Mouse (Mus musculus) spleen, postnatal 36 days (tissue): ENCODE data around the gene Plpp4.

ENCODE experiments used
- DNase-seq, 2 experiments: peaks; one replicate each; pipeline ENCODE4 v3.0.0; 2022; ENCODE audit warnings: low spot score in 2 of 2, mixed read lengths in 1 of 2

Gene Plpp4

DNA sequence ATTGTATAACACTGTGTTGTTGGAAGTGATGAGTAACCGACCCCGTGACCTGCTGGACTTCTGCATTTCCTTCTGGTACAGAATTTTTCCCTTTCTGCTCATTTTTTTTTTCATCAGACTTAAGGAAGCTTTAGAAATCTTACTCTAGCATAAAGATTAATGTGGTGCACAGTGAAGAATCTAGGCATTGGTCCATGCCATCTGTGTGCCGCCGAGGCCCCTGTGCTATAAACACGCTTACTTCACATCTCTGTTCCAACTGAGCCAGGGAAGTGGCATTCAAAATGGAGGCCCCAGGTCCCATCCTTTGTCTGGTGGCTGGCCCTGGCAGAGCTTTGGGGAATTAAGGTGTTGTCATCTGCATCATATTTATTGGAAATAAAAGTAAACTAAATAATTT lies 44.8 kb downstream of the Plpp4 start:
- no peak for DNase-seq

DNA sequence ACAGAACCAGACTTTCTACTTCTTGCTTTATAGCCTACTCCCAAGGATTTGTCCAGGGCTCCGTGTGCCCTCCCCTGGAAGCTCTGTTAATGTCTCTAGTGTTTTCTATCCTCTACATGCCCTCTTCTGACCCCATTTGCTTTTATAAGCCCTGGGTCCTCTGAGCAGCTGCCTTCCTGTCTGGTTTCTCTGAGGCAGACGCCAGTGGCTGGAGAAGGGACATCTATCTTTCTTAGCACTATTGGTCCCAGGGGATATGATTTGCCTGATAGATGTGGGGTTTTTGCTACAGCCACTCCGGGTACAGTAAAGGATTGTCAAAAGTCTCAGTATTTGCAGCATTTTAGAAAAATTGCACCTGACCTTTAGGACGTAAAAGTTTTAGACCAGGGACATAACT lies 46.5 kb downstream of the Plpp4 start:
- no peak for DNase-seq

DNA sequence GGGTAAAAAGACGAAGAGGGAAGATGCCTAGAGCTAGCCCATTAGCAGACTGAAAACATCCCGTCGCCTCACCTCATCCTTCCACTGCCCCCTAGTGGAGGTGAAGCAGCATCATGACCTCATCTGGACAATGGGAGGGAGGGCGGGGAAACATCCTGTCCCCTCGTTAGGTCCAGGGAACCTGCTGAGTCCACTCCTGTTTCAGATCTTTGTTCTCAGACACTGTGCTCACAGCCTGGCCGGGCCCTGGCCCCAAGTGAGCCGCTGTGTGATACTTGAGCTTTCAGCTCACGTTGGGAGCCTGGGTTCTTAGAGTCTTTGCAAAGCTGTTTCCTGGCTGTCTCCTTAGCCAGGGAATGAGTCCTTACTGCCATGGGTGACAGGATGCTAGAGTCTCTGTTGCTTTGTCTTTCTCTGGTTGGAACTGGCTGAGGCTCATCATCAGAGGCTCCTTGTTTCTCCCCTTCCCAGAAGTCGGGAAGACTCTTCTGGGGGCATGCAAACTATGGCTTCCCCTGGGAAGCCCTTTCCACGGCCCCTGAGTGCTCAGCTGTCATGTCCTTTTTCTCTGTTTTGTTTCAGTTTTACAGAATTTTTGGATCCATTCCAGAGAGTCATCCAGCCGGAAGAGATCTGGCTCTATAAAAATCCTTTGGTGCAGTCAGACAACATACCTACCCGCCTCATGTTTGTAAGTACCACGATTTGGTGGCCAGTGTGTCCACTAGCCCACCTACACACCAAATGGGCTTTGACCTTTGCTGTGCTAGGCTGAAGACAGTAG lies 50.4 kb downstream of the Plpp4 start:
- no peak for DNase-seq

DNA sequence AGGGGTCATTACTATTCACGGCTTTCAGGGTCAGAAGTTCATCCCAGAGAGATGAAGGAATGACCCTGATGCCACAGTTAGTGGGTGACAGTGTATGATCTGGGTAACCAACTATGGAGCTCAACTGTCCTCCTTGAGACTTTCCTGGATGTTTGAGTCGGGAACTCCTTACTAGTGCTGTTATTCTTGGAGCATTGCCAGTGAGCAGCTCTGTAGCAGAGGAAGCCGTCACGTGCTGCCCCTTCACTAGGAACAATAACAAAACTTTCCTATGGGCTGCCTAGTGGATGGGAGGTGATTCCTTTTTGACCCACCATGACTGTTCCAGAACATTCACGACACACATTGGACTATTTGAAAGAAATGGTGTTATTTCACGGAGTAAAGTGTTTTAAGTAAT lies 51.8 kb downstream of the Plpp4 start:
- DNase-seq: no peak

DNA sequence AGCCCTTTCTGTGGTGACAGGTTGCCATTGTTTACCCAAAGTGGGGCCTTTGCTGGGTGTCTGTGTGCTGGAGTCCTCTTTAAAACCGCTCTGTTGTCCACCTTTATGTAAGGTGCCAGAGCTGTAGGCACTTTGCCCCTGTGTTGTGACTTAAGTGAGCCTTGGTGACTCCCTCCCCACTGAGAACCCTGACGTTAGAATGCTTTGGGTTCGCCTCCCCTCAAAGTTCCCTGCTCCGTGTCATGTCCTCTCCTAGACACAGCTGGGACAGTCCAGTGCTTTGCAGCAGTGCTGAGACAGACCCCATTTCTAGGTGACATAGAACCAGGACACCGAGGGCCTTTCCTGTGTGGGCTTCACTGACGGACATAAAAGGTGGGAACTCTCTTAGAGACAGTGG lies 55.7 kb downstream of the Plpp4 start:
- no peak for DNase-seq

DNA sequence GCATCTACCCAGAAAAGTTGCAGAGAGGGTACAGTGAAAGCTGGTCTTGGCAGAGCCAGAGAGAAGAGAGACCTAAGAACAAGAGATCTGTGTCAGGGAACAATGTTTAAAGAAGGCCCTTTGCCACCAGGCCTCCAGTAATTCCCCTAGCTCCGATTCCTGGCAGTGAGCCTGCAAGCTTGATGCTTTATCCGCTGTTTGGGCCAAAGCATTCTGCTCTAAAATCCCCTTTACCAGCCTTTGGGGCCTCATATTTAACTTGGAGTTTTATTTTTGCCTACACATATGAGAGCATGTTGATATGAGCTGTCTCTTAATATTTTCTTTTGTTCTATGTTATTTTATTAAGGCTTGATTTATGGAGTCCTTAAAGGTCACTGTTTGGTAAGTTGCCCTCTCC lies 57.1 kb downstream of the Plpp4 start:
- DNase-seq: no peak

DNA sequence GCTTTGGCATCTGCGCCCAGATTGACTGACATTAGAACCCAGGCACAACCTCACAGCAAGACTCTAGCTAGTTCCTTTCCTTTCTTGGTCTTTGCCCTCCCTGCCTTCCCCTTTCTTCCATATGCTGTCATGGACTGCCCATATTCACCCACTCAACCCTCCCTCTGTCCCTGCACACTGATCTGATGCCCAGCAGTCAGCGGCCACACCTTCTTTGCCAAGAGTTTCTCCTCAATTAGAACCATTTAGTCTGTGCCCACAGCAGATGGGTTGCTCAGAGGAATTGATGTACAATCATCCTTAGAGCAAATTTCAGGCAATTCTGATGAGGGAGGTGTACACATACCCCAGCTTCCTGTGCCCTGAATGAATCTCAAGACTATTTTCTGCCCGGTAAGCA lies 83.3 kb downstream of the Plpp4 start:
- no peak for DNase-seq

DNA sequence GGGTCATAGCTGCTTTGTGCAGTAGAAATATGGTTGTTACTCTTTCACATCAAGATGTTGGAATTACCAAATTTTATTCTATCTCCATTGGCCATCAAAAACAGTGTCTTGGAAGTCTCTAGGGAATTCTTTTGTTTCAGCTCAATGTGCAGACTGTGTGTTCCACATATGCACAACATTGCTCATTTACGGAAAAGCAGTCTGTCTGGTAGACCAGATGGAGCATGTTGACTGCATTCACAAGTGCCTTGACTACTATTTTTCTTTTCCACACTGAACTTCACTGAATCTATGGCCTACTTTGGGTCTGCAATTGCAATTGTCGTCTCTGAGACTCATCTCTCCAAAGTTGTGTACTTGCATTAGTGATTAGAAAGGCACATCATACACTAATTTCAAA lies 98.7 kb downstream of the Plpp4 start:
- DNase-seq: no peak

DNA sequence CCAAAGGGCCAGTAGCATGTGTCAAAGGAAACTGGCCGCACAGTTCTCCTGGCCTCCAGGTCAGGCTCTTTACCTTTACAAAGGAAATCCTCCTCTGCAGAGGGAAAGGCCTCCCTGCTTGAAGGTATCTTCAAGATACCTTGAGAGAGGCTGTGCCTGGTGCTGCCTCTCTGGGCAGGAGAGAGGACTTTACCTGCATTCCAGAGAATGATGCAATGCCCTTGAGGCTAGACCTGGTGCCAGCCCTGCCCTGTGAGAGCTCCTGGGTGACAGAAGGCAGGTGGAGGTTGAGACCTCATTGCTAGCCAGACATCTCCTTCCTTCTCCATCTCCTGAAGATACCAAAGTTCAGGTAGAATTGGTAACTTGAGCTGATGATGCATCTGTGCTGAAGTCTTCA lies 118.5 kb downstream of the Plpp4 start:
- DNase-seq: no peak

DNA sequence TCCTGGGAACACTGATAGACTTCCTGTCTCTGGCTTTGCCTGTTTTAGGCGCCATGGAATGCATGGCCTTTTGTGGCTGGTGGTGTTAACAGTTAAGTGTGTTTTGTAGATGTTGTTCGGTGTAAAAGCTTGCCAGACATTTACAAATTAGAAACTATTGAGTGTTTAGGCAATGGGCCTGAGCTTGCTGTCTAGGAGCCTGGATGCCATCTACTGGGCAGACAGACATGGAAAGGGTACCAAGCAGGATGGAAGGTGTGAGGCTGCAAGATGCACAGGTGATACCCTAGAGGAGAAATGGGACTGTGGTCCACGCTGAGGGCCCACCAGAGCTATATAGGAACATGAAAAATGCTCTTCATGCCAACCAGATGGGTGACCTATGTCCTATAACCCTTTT lies 128.3 kb downstream of the Plpp4 start:
- no peak for DNase-seq

DNA sequence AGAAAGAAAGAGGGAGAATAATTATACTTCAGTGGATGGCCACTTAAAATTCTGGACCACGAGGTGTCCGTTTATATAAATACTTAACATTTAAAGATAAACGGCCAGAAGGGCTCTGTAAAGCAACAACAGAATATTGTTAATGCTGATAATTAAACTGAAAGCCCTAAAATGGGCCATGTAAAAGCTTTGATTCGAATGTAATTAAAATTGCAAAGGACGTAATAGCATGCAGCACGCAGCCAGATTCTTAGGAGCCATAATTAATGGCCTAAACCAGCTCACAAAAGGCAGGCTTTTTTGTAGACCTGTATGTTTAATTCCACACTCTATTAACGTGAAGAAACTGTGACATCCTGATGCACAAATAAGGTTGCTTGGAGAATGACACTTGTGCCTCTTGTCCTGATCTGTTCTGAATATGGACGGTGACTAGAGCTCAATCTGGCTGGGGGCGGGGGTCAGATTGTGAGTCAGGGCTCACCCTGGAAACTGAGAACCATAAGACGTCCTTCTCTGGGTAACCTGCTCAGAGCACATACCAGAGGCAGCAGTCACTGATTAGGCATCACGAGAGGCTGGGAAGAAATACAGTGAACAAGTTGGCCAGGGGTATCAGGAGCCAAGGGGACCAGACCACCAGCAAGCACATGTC lies 136.1 kb downstream of the Plpp4 start:
- DNase-seq: no peak

DNA sequence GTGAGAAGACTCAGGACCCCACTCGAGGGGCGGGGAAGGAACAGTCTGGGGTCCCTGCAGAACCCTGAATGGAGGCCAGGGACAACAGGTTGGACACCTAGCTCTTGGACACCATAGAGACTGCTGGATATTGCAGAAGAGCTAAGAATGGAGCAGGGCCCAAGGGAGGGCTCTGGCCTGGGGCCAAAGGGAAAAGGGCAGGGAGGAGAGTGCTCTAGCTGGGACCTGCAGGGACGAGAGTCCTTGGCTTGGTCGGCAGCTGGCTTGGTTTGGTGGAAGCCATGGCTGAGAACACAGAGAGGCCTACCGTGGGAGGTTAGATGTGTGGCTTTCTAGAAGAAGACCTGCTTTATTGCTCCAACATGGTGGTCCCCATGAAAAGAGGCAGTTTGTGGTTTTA lies 139.7 kb downstream of the Plpp4 start:
- no peak for DNase-seq

DNA sequence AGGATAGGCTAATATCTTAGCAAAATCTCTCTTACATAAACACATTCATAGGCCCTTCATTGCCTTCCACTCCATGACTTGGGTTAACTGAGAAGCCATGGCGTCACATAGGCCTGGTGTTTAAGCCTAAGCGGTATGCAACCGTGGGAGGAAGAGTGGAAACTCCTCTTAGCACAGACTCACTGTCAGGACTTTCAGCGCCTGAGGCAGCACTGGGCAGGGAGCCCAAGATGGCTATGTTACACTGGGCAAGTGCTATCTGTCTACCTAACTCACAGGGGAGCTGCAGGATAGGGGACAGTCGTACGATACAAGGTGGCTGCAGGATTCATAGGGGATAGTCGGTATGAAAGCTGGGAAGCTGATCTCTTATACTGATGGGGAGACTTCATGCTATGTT lies 142.2 kb downstream of the Plpp4 start:
- DNase-seq: no peak

DNA sequence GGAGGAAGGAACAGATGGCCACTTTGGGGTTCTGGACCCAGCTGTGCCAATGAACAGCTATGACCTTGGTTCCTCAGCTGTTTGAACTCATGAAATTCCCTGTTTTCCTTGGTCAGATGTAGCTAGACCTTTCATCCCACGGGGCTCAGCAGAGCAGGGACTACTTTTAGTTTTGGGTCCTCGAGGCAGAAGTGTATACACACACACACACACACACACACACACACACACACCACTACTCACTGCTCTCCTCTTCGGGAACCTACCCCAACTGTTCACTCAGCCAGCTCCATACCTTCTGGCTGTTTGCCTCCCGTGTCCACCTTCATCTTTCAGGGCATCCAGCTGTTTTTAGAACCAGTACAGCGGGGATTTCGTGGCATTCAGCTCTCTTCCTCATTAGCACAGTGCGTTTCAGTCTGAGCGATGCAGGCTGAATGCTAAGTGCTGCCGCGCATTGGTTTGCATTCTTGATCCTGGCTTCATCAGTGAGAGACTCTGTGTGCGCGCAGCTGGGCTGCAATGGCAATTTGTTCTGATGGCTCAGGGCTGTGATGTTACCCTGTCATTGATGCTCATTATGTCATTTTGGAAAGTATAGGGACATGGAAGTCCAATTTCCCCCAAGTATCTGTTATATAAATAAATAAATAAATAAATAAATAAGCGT lies 146.0 kb downstream of the Plpp4 start:
- DNase-seq: no peak

DNA sequence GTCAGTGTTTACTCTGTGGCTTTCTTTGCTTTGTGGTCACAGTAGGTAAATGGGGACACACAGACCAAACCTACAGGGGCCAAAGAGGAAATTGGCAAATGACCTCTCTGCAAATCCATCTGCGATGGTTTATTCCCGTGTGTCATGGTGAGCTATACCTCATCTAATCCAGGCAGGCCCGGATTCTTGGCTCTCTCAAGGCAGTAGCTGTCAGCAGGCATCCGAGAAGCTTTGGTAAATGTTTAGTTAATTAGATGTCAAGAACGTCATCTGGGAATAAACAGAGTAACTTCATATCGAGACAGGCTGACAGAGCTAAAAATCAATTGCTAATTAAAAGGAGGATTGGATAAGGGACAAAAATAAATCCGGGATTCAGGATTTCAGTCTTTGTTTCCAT lies 149.2 kb downstream of the Plpp4 start:
- no peak for DNase-seq

DNA sequence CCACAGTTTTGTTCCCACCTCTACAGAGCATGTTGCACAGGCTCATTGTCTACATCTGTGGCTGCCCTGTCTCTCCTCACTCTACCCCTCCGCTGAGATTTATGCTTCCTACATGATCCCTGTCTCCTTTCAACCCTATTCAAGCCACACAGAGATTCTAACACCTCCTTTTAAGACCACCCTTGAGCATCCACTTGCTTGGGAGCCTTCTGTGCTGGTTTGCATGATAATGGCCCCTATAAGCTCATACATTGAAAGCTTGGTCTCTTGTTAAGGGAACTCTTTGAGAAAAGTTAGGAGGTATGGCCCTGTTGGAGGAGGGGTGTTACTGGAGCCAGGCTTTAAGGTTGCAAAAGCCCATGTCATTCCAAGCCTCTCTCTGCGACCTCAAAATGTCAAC lies 155.9 kb downstream of the Plpp4 start:
- DNase-seq: no peak

DNA sequence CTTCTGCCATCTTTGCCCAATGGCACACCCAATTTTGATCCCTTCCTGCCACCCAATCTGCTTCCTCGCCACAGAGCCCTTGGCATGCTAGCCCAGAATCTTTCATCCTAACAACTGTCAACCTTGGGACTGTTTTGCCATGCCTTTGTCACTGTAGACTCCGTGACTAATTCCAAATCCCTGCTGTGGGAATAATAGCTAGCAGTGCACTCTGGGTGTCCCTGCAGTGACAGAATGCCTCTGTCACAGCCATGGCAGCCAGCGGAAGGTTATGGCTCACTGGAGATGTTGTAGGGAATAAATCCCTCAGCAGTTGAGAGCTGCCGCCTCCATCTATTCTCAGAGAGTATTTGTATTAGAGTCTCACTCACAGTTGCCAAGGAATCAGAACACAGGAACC lies 158.3 kb downstream of the Plpp4 start:
- no peak for DNase-seq

DNA sequence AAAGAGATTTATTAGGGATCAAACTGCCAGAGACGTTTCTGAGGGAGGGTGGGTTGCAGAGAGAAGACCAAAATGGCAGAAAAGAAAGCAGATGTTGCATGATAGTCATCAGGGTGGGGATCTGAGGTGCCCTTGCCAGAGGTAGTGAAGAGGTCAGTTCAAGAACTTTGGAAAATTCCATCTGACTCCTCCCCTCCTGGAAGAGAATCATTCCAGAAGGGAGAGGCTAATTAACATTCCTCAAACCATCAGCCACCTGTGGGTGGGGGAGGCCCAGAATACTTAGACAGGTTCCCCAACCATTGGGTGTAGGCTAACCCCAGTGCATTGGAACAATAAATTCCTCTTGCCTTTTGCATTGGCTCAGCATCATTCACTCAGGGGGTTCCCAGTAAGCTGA lies 164.3 kb downstream of the Plpp4 start:
- DNase-seq: no peak

DNA sequence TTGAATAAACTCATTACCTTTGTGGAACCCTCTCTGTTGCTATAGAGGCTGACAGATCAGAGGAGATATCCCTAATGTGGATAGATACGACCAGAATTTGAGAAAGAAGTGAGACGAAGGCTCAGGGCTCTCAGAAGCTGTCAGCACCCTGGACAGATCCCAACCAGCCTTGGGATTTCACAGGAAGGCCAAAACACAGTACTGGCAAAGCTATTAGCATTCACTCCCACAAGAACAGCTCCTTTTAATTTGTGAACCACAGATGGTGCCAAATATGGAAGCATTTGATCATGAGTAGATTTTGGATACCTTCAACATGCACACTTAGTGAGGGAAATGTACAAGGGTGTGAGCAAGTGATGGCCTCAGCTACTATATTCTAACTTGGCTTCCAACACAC lies 168.7 kb downstream of the Plpp4 start:
- no peak for DNase-seq

DNA sequence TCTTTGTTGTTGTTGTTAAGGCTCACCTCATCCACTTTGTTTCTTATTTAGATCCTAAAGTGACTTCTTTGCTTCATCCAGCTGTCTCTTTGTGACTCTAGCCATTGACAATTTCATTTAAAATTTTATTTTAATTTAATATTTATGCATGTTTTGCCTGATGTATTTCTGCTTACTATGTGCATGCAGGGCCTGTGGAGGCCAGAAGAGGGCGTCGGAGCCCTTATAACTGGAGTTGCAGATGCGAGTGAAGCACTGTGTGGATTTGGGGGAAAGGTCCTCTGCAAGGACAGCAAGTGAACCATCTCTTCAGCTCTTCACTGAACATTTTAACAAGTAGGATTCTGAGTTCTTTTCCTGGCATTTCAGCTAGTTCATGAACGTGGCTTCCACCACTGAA lies 172.0 kb downstream of the Plpp4 start:
- DNase-seq: no peak

DNA sequence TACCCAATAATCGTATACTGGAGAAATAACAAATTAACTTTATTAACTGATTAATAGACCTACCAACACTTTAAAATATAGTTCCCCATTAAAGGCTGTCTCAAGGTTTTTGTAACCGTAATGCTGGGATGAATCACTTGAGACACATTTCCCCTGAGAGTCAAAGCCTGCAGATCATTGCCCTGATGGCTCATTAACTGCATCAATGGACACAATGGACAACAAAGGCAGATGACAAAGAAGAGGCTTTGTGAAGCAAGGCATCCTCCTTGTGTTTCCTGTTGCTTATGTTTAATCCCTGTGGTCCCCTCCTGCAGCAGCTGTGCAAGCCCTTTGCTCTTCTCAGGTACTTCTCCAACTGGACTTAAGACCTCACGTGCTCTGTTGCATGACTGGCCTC lies 173.1 kb downstream of the Plpp4 start:
- DNase-seq: no peak
